Mouse (Mus musculus): ENCODE results near the gene C1qtnf6.

GRCm38 (mm10) chr15:78479470-78479869 lies 51.7 kb downstream of the C1qtnf6 start:
- TF ChIP-seq POLR2A (IDR thresholded peaks at IDR 0.05; ENCODE audit: low read depth, low read length) = no peak
- TF ChIP-seq CTCF (IDR thresholded peaks at IDR 0.05; ENCODE audit: extremely low read depth, insufficient read length, insufficient replicate concordance, low read depth, low read length) = no peak

All from small intestine, adult 2 months (tissue).